Mouse (Mus musculus) liver, embryonic 14.5 days (tissue): ENCODE results near the gene Abraxas2. TPM values are rescaled to one million over a fixed set of nuclear protein-coding genes. Genes with fewer than 3 reads are reported as not detected.
A peak's percentile ranks its signal among the peaks of the same experiment; 100 is the strongest.

Experiments
- ATAC-seq: fragments of 200-750 bp; cut with Nextera tagmentation; 2 replicates; pipeline ENCODE4 v1.8.0; 2017; ENCODE audit warnings: moderate number of reproducible peaks, mild to moderate bottlenecking, moderate library complexity; ENCODE audit not compliant: insufficient read depth
- DNase-seq, 3 experiments: peaks; one replicate each; pipeline ENCODE4 v3.0.0-alpha.2; 2012 to 2013; ENCODE audit warnings: low read depth in 3 of 3, low spot score in 3 of 3
- H3K27ac ChIP-seq: fragments of 300-500 bp; sonication (generic); 2 replicates; pipeline ENCODE4 v1.5.1; 2014; ENCODE audit warnings: moderate library complexity, mild to moderate bottlenecking, control low read depth, inconsistent platforms
- H3K27me3 ChIP-seq: fragments of 300-500 bp; sonication (generic); 2 replicates; pipeline ENCODE4 v1.6.1; 2014; ENCODE audit warnings: mild to moderate bottlenecking, low read length, moderate library complexity; ENCODE audit not compliant: control insufficient read depth, insufficient read depth
- H3K36me3 ChIP-seq: fragments of 300-500 bp; sonication (generic); replicated peaks from 2 replicates; pipeline ENCODE4 v1.6.1; 2014; ENCODE audit warnings: low read depth; ENCODE audit not compliant: control insufficient read depth, insufficient read depth
- H3K4me1 ChIP-seq, 2 experiments: fragments of 200-500 bp in 1 of 2; fragments of 300-500 bp in 1 of 2; sonication (generic) in 1 of 2; replicated peaks; 2 replicates each; pipeline ENCODE4 v1.6.1; 2012 to 2014; ENCODE audit warnings: antibody characterized with exemption in 1 of 2, inconsistent platforms in 1 of 2, low read length in 1 of 2; ENCODE audit not compliant: control insufficient read depth in 2 of 2, insufficient read depth in 2 of 2
- H3K4me2 ChIP-seq: fragments of 300-500 bp; sonication (generic); 2 replicates; pipeline ENCODE4 v1.6.1; 2014; ENCODE audit warnings: low read depth, mild to moderate bottlenecking, control low read depth, moderate library complexity
- H3K4me3 ChIP-seq, 2 experiments: fragments of 200-500 bp in 1 of 2; fragments of 300-500 bp in 1 of 2; sonication (generic) in 1 of 2; 2 replicates each; pipeline ENCODE4 v1.5.1; 2012 to 2014; ENCODE audit warnings: low read depth in 2 of 2, low read length in 2 of 2, mild to moderate bottlenecking in 2 of 2, control low read depth in 1 of 2, inconsistent platforms in 1 of 2, moderate library complexity in 1 of 2; ENCODE audit not compliant: insufficient read depth in 1 of 2
- H3K9ac ChIP-seq: fragments of 300-500 bp; sonication (generic); replicated peaks from 2 replicates; pipeline ENCODE4 v1.6.1; 2014; ENCODE audit warnings: mild to moderate bottlenecking, control low read depth, moderate library complexity
- H3K9me3 ChIP-seq: fragments of 300-500 bp; sonication (generic); 2 replicates; pipeline ENCODE4 v1.6.1; 2016; ENCODE audit warnings: low read length, mixed read lengths; ENCODE audit not compliant: control insufficient read depth
- CTCF ChIP-seq: IDR thresholded peaks from 2 replicates; pipeline ENCODE4 v1.5.1; 2016; ENCODE audit warnings: antibody characterized with exemption, low read depth, control low read depth
- EP300 ChIP-seq: IDR thresholded peaks from 2 replicates; pipeline ENCODE4 v1.6.1; 2016; ENCODE audit warnings: antibody characterized with exemption, low read depth
- WGBS: fragments of 180-500 bp; shearing (Covaris S2); extraction: QIAGEN DNeasy Blood & Tissue Kit; methylation state at CpG from one replicate; pipeline ENCODE4 v1.1.7; 2014; ENCODE audit not compliant: insufficient replicate concordance; 5-methylcytosine and 5-hydroxymethylcytosine counted together
- polyA plus RNA-seq, 2 experiments: library from polyadenylated mRNA; depleted of rRNA in 1 of 2; stranded (reverse) in 1 of 2; unstranded in 1 of 2; fragments of >200 nt; fragmentation: Nextera tagmentation in 1 of 2; extraction: Ambion mirVana in 1 of 2; gene quantifications; 2 replicates each; pipeline versions ENCODE4 v1.2.1 to v1.2.3; 2012 to 2014

The Abraxas2 gene
- polyA plus RNA-seq (2012; rRNA removed), result 5.0 and 7.4 TPM in 2 replicates
- polyA plus RNA-seq (2014; fragmentation: Nextera tagmentation; extraction: Ambion mirVana), result 10.7 and 11.7 TPM in 2 replicates

DNA sequence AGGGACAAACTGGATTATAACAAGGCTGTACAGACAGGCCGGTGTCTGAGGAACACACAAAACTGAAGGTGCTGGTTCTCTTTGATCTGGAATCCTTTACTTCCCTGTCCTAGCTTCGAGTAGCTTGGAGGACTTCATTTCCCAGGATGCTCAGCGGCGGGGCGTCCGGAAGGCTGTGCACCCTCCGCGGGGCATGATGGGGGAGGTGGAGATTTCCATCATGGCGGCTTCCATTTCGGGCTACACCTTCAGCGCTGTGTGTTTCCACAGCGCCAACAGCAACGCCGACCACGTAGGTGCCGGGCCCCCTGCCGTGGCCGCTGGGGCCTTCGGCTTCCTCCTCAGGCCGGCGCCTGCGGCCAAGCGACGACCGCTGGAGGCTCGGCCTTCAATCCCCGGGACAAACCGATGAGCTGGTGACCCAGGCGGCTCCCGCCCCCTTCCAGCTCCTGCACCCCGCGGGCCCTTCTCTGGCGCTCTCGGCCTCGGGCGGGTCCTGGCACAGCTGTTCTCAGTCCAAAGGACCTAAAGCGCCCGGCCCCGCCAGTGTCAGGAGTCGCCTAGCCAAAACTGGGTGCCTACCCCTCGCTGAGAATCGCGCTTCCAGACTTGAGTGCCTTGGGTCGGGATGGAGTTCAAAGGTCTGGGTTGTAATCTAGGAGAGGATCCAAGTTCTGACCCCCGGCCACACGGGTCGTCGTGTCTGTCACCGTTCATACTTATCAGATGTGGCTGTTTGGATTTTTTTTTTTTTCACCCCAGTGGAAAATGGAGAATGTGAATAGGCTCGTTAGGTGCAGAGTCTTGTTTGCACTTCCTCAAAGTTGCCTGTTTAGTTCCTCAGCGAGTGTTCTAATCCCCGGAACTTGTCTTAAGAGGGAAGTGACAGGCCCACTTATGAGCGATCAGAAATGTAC is at the start of gene Abraxas2:
Abraxas2 (plus strand) TSS at position 184 of the 917 bp plus-strand sequence.
- peak within 1 kb of the TSS; percentile 91 for H3K4me2 ChIP-seq
- peak; percentile 79 to 86 (median 84) for DNase-seq
- TF ChIP-seq EP300 (no peak), CTCF (no peak)
- H3K4me1 ChIP-seq, result peaks cover 3 to 10% of the 10 kb centered on the region in 2 experiments
- peak within 1 kb of the TSS; percentile 80 for H3K27ac ChIP-seq
- ATAC-seq, result peak; percentile 96
- H3K4me3 ChIP-seq, result peak within 1 kb of the TSS; percentile 92 to 98
- no peaks in the 10 kb centered on the region for H3K36me3 ChIP-seq
- WGBS, result under 1% methylated on average over 53 of the region's 53 CpGs
- no peaks in the 10 kb centered on the region for H3K27me3 ChIP-seq
- H3K9me3 ChIP-seq, result no peaks in the 10 kb centered on the region
- H3K9ac ChIP-seq, result peak within 1 kb of the TSS; percentile 91

DNA sequence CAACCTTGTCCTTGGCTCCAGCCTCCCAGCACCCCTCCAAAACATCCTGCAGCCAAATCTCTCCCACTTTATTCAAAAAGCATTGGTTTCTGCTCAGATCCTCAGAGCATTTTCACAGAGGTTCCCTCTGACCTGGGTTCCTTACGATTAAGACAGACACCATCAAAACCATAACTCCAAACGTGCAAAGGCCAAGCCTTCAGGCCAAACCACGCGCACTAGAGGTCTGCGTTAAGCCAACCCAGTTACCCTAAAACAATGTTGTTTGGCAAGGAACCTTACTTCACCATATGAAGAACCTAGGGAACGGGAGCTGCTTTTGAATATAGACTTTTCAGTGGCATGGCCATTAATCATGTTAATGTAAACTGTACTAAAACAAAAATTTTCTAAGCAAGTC is 49.3 kb upstream of the Abraxas2 start:
- H3K4me1 ChIP-seq, result peaks cover 34 to 50% of the 10 kb centered on the region in 2 experiments
- DNase-seq, result no peak

DNA sequence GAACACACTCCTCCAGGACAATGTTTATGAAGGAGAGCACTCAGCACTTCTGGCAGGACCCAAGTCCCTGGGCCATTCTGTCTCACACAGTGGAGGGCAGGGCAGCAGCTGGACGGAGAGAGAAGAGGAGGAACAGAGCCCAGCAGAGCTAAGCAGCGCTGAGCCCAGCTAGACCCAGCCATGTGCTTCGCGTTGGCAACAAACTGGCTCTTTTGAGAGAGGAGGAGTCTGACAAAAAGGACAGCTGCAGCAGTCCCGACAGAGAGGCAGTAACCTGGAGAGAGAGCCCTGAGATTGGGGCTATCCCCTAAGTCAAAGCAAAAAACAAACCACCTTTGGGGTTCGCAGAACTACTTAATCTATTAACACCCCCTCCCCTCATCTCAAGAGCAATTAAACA is 48.7 kb upstream of the Abraxas2 start:
- Histone ChIP-seq H3K9me3 (no peaks in the 10 kb centered on the region), H3K36me3 (no peaks in the 10 kb centered on the region), H3K4me1 (peaks cover 27 to 44% of the 10 kb centered on the region in 2 experiments), H3K4me3 (no peak overlapping the region), H3K27me3 (peaks cover 10% of the 10 kb centered on the region), H3K9ac (peak overlapping the region; percentile 9; the same call in 1 of the 2 replicates), H3K27ac (peak overlapping the region; percentile 2; the same call in 1 of the 2 replicates), H3K4me2 (peak overlapping the region; percentile 9)
- DNase-seq (no peak), ATAC-seq (no peak)
- TF ChIP-seq EP300, result no peak
- TF ChIP-seq CTCF, result no peak
- 53% methylated on average over 6 of the region's 6 CpGs for WGBS

More for the DNA sequence above, 49.3 kb upstream of the Abraxas2 start:
- WGBS, result 58% methylated on average over 6 of the region's 6 CpGs
- no peak overlapping the region for H3K27ac ChIP-seq
- TF ChIP-seq CTCF (no peak), EP300 (no peak)
- peak overlapping the region; percentile 47 for H3K4me2 ChIP-seq
- ATAC-seq, result no peak
- H3K4me3 ChIP-seq, result no peak overlapping the region
- H3K27me3 ChIP-seq, result peaks cover 10% of the 10 kb centered on the region
- H3K9ac ChIP-seq, result no peak overlapping the region
- H3K9me3 ChIP-seq, result no peaks in the 10 kb centered on the region
- H3K36me3 ChIP-seq, result no peaks in the 10 kb centered on the region

DNA sequence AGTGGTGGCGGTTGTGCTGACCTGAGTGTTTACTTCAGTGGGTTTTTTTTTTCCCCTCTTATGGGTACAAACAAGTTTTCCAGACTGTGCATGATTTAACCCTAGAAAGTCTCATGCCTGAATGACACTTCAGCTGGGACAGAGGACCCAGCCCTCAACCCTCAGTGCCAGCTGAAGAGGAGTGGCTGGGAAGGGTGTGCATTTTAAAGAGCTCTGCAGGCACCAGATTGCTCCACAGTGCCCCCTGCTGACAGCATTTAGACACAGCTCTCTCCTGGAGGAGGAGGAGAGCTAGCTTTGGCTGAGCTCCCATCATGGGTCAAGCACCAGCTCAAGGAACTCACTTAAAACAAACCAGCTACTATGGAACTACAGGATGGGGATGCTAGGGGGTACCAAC is 48.1 kb upstream of the Abraxas2 start:
- ATAC-seq, result peak; percentile 70
- Histone ChIP-seq H3K27me3 (peaks cover 10% of the 10 kb centered on the region), H3K36me3 (no peaks in the 10 kb centered on the region), H3K4me2 (peak overlapping the region; percentile 99), H3K9me3 (no peaks in the 10 kb centered on the region), H3K9ac (no peak overlapping the region), H3K4me1 (peaks cover 22 to 39% of the 10 kb centered on the region in 2 experiments), H3K4me3 (peak overlapping the region in 1 of 2 experiments; percentile 66; a peak in 2 of 4 replicates), H3K27ac (no peak overlapping the region; the same call in 1 of the 2 replicates)
- TF ChIP-seq EP300 (peak; percentile 49), CTCF (peak; percentile 98)
- 78% methylated on average over 1 of the region's 1 CpGs for WGBS
- peak; percentile 77 to 80 (median 77) for DNase-seq
